Mouse (Mus musculus): ENCODE data around the gene Rapgef3. TPM values are rescaled to one million over a fixed set of nuclear protein-coding genes. Genes with fewer than 3 reads are reported as not detected.

Rapgef3 gene
- polyA plus RNA-seq, 1 experiment from 2014 or later = 5.5 TPM

GRCm38 (mm10) chr15:97743210-97743609 is 24.6 kb downstream of the Rapgef3 start:
- H3K27me3 ChIP-seq (ENCODE audit: control insufficient read depth, insufficient read depth, low read length) = no peaks in the 10 kb centered on the region
- H3K36me3 ChIP-seq (ENCODE audit: control insufficient read depth, insufficient read depth, low read length) = no peaks in the 10 kb centered on the region
- no peak for DNase-seq (ENCODE audit: low spot score)
- no peak for ATAC-seq (replicated peaks; ENCODE audit: low FRiP score)
- no peak overlapping the region for H3K27ac ChIP-seq (ENCODE audit: low read depth, low read length)
- no peak overlapping the region for H3K4me2 ChIP-seq (ENCODE audit: low read depth, low read length, severe bottlenecking)
- H3K9me3 ChIP-seq (ENCODE audit: control insufficient read depth, low read length) = no peaks in the 10 kb centered on the region
- no peak overlapping the region for H3K4me3 ChIP-seq (ENCODE audit: low read depth, low read length)
- no peaks in the 10 kb centered on the region for H3K4me1 ChIP-seq (replicated peaks; ENCODE audit: control insufficient read depth, insufficient read depth, low read length)
- H3K9ac ChIP-seq (ENCODE audit: low read length) = no peak overlapping the region
- 83% methylated on average over 5 of the region's 5 CpGs for WGBS

- Histone ChIP-seq H3K4me2 (ENCODE audit: low read depth, low read length, severe bottlenecking) (no peak overlapping the region), H3K27me3 (ENCODE audit: control insufficient read depth, insufficient read depth, low read length) (no peaks in the 10 kb centered on the region), H3K9me3 (ENCODE audit: control insufficient read depth, low read length) (no peaks in the 10 kb centered on the region), H3K4me1 (replicated peaks; ENCODE audit: control insufficient read depth, insufficient read depth, low read length) (no peaks in the 10 kb centered on the region), H3K36me3 (ENCODE audit: control insufficient read depth, insufficient read depth, low read length) (no peaks in the 10 kb centered on the region), H3K27ac (ENCODE audit: low read depth, low read length) (no peak overlapping the region), H3K9ac (ENCODE audit: low read length) (no peak overlapping the region), H3K4me3 (ENCODE audit: low read depth, low read length) (no peak overlapping the region)
- ATAC-seq (replicated peaks; ENCODE audit: low FRiP score) (no peak), DNase-seq (ENCODE audit: low spot score) (no peak)
- 57% methylated on average over 4 of the region's 4 CpGs for WGBS
Observed at GRCm38 (mm10) chr15:97742600-97742999, 25.2 kb downstream of the Rapgef3 start.

- Histone ChIP-seq H3K27ac (ENCODE audit: low read depth, low read length) (no peak overlapping the region), H3K27me3 (ENCODE audit: control insufficient read depth, insufficient read depth, low read length) (no peaks in the 10 kb centered on the region), H3K36me3 (ENCODE audit: control insufficient read depth, insufficient read depth, low read length) (no peaks in the 10 kb centered on the region), H3K4me2 (ENCODE audit: low read depth, low read length, severe bottlenecking) (no peak overlapping the region), H3K9ac (ENCODE audit: low read length) (no peak overlapping the region), H3K9me3 (ENCODE audit: control insufficient read depth, low read length) (no peaks in the 10 kb centered on the region), H3K4me3 (ENCODE audit: low read depth, low read length) (no peak overlapping the region), H3K4me1 (replicated peaks; ENCODE audit: control insufficient read depth, insufficient read depth, low read length) (no peaks in the 10 kb centered on the region)
- DNase-seq (ENCODE audit: low spot score) = no peak
- 70% methylated on average over 7 of the region's 7 CpGs for WGBS
- ATAC-seq (replicated peaks; ENCODE audit: low FRiP score) = no peak
Observed at GRCm38 (mm10) chr15:97742074-97742473, 25.7 kb downstream of the Rapgef3 start.

GRCm38 (mm10) chr15:97741662-97742061 is 26.1 kb downstream of the Rapgef3 start:
- no peak overlapping the region for H3K27ac ChIP-seq (ENCODE audit: low read depth, low read length)
- H3K4me3 ChIP-seq (ENCODE audit: low read depth, low read length) = no peak overlapping the region
- DNase-seq (ENCODE audit: low spot score) = no peak
- H3K9ac ChIP-seq (ENCODE audit: low read length) = no peak overlapping the region
- WGBS = 84% methylated on average over 12 of the region's 12 CpGs
- H3K27me3 ChIP-seq (ENCODE audit: control insufficient read depth, insufficient read depth, low read length) = no peaks in the 10 kb centered on the region
- H3K36me3 ChIP-seq (ENCODE audit: control insufficient read depth, insufficient read depth, low read length) = no peaks in the 10 kb centered on the region
- no peaks in the 10 kb centered on the region for H3K9me3 ChIP-seq (ENCODE audit: control insufficient read depth, low read length)
- no peaks in the 10 kb centered on the region for H3K4me1 ChIP-seq (replicated peaks; ENCODE audit: control insufficient read depth, insufficient read depth, low read length)
- no peak overlapping the region for H3K4me2 ChIP-seq (ENCODE audit: low read depth, low read length, severe bottlenecking)
- ATAC-seq (replicated peaks; ENCODE audit: low FRiP score) = no peak

- no peak for DNase-seq (ENCODE audit: low spot score)
Observed at GRCm38 (mm10) chr15:97740283-97740732, 27.5 kb downstream of the Rapgef3 start.

GRCm38 (mm10) chr15:97738923-97739322 is 28.8 kb downstream of the Rapgef3 start:
- WGBS = 92% methylated on average over 7 of the region's 7 CpGs
- no peak overlapping the region for H3K4me3 ChIP-seq (ENCODE audit: low read depth, low read length)

More at GRCm38 (mm10) chr15:97740283-97740732, 27.5 kb downstream of the Rapgef3 start:
- H3K36me3 ChIP-seq (ENCODE audit: control insufficient read depth, insufficient read depth, low read length) = no peaks in the 10 kb centered on the region
- H3K9ac ChIP-seq (ENCODE audit: low read length) = no peak overlapping the region
- H3K4me1 ChIP-seq (replicated peaks; ENCODE audit: control insufficient read depth, insufficient read depth, low read length) = no peaks in the 10 kb centered on the region
- H3K9me3 ChIP-seq (ENCODE audit: control insufficient read depth, low read length) = no peaks in the 10 kb centered on the region
- no peak for ATAC-seq (replicated peaks; ENCODE audit: low FRiP score)
- 80% methylated on average over 9 of the region's 9 CpGs for WGBS
- no peak overlapping the region for H3K4me3 ChIP-seq (ENCODE audit: low read depth, low read length)
- H3K27ac ChIP-seq (ENCODE audit: low read depth, low read length) = no peak overlapping the region
- no peaks in the 10 kb centered on the region for H3K27me3 ChIP-seq (ENCODE audit: control insufficient read depth, insufficient read depth, low read length)
- H3K4me2 ChIP-seq (ENCODE audit: low read depth, low read length, severe bottlenecking) = no peak overlapping the region

GRCm38 (mm10) chr15:97731988-97732387 is 35.8 kb downstream of the Rapgef3 start:
- no peak for DNase-seq (ENCODE audit: low spot score)
- Histone ChIP-seq H3K9ac (ENCODE audit: low read length) (no peak overlapping the region), H3K4me2 (ENCODE audit: low read depth, low read length, severe bottlenecking) (no peak overlapping the region), H3K9me3 (ENCODE audit: control insufficient read depth, low read length) (no peaks in the 10 kb centered on the region), H3K36me3 (ENCODE audit: control insufficient read depth, insufficient read depth, low read length) (no peaks in the 10 kb centered on the region), H3K27ac (ENCODE audit: low read depth, low read length) (no peak overlapping the region), H3K4me3 (ENCODE audit: low read depth, low read length) (no peak overlapping the region), H3K4me1 (replicated peaks; ENCODE audit: control insufficient read depth, insufficient read depth, low read length) (no peaks in the 10 kb centered on the region), H3K27me3 (ENCODE audit: control insufficient read depth, insufficient read depth, low read length) (no peaks in the 10 kb centered on the region)
- WGBS = 91% methylated on average over 11 of the region's 11 CpGs
- ATAC-seq (replicated peaks; ENCODE audit: low FRiP score) = no peak

More at GRCm38 (mm10) chr15:97738923-97739322, 28.8 kb downstream of the Rapgef3 start:
- ATAC-seq (replicated peaks; ENCODE audit: low FRiP score) = no peak
- Histone ChIP-seq H3K27ac (ENCODE audit: low read depth, low read length) (no peak overlapping the region), H3K36me3 (ENCODE audit: control insufficient read depth, insufficient read depth, low read length) (no peaks in the 10 kb centered on the region), H3K9me3 (ENCODE audit: control insufficient read depth, low read length) (no peaks in the 10 kb centered on the region), H3K4me2 (ENCODE audit: low read depth, low read length, severe bottlenecking) (no peak overlapping the region), H3K9ac (ENCODE audit: low read length) (no peak overlapping the region), H3K27me3 (ENCODE audit: control insufficient read depth, insufficient read depth, low read length) (no peaks in the 10 kb centered on the region), H3K4me1 (replicated peaks; ENCODE audit: control insufficient read depth, insufficient read depth, low read length) (no peaks in the 10 kb centered on the region)
- no peak for DNase-seq (ENCODE audit: low spot score)

- Histone ChIP-seq H3K27me3 (ENCODE audit: control insufficient read depth, insufficient read depth, low read length) (no peaks in the 10 kb centered on the region), H3K9ac (ENCODE audit: low read length) (no peak within 1 kb of the TSS), H3K4me1 (replicated peaks; ENCODE audit: control insufficient read depth, insufficient read depth, low read length) (no peaks in the 10 kb centered on the region), H3K4me3 (ENCODE audit: low read depth, low read length) (no peak within 1 kb of the TSS), H3K4me2 (ENCODE audit: low read depth, low read length, severe bottlenecking) (no peak within 1 kb of the TSS), H3K27ac (ENCODE audit: low read depth, low read length) (no peak within 1 kb of the TSS), H3K9me3 (ENCODE audit: control insufficient read depth, low read length) (no peaks in the 10 kb centered on the region), H3K36me3 (ENCODE audit: control insufficient read depth, insufficient read depth, low read length) (no peaks in the 10 kb centered on the region)
- WGBS = 93% methylated on average over 8 of the region's 8 CpGs
- DNase-seq (ENCODE audit: low spot score) (no peak), ATAC-seq (replicated peaks; ENCODE audit: low FRiP score) (no peak)
Observed at GRCm38 (mm10) chr15:97731111-97731510, 36.7 kb downstream of the Rapgef3 start, which contains the start of gene Endou. Endou (minus strand) TSS chr15:97731339.

GRCm38 (mm10) chr15:97730365-97730764 is 37.4 kb downstream of the Rapgef3 start:
- Histone ChIP-seq H3K36me3 (ENCODE audit: control insufficient read depth, insufficient read depth, low read length) (no peaks in the 10 kb centered on the region), H3K27ac (ENCODE audit: low read depth, low read length) (no peak overlapping the region), H3K4me3 (ENCODE audit: low read depth, low read length) (no peak overlapping the region), H3K4me1 (replicated peaks; ENCODE audit: control insufficient read depth, insufficient read depth, low read length) (no peaks in the 10 kb centered on the region), H3K27me3 (ENCODE audit: control insufficient read depth, insufficient read depth, low read length) (no peaks in the 10 kb centered on the region), H3K4me2 (ENCODE audit: low read depth, low read length, severe bottlenecking) (no peak overlapping the region), H3K9ac (ENCODE audit: low read length) (no peak overlapping the region), H3K9me3 (ENCODE audit: control insufficient read depth, low read length) (no peaks in the 10 kb centered on the region)
- 63% methylated on average over 6 of the region's 6 CpGs for WGBS
- DNase-seq (ENCODE audit: low spot score) (no peak), ATAC-seq (replicated peaks; ENCODE audit: low FRiP score) (no peak)

All from forebrain, embryonic 11.5 days (tissue).